ENCODE assay signal across 23 mouse cellular contexts in the genomic region with DNA sequence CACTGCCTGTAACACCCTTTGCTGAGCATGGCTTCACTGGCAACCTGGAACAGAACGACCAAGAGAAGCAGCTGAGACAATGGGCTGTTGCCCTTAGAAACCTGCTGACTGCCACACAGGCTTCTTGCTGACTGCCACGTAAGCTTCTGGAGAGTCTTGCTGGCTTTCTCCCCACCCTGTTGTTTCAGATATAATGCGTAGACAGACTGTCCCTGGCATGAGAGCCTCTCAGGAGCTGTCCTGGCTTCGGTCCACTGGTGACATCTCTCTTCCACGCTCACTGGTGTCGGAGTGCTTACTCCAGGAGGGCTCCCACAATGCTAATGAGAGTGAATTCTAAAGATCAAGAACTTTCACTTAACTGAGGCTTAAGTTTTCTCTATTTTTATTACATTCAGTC. TPM values are rescaled to one million over a fixed set of nuclear protein-coding genes. Genes with fewer than 3 reads are reported as not detected.
A peak's percentile ranks its signal among the peaks of the same experiment; 100 is the strongest.
DNase-seq lines count a peak whose midpoint lies in the region; ATAC-seq and TF ChIP-seq lines count a peak whose summit lies in the region.
"Had no signal": no experiment of that assay in that cellular context is flagged by ENCODE, and none has a peak within 500 bp of the region (broad histone marks: within the 10 kb centered on the region; RNA-seq: fewer than 3 reads in every experiment).

No protein-coding gene starts in this region.

- peak; percentile 1 for DNase-seq in hindbrain, postnatal 0 days (ENCODE audit: low spot score)
- DNase-seq in hindbrain, embryonic 10.5 days (ENCODE audit: low spot score), result no peak
- DNase-seq in cerebellum, adult 18-20 months, result peak; percentile 69 to 76
- DNase-seq in cerebellum, adult 8-10 months, result peak; percentile 57
- DNase-seq in cerebellum, postnatal 14 days, result peak; percentile 73 to 74
- no peak for DNase-seq in kidney, postnatal 36 days
- DNase-seq in spleen, postnatal 10 days (ENCODE audit: low spot score in 2 of 2), result no peak
- no peak for DNase-seq in gastrocnemius, postnatal 25 days
- DNase-seq: adrenal gland, adult 2 months; adrenal gland, postnatal 25 days; embryo, embryonic 11 days; gastrocnemius, adult 2 months; gastrocnemius, postnatal 36 days; heart, adult 2 months had no signal

- H3K4me1 ChIP-seq in hindbrain, postnatal 0 days (ENCODE audit: insufficient read depth, low read length), result no peaks in the 10 kb centered on the region
- no peaks in the 10 kb centered on the region for H3K4me1 ChIP-seq in hindbrain, embryonic 10.5 days (replicated peaks)
- H3K4me1 ChIP-seq: embryonic facial prominence, embryonic 15.5 days; forebrain, embryonic 10.5 days; heart, embryonic 12.5 days; hindbrain, embryonic 15.5 days had no signal

- no peaks in the 10 kb centered on the region for H3K27me3 ChIP-seq in hindbrain, postnatal 0 days (ENCODE audit: insufficient read depth, low read length)
- no peaks in the 10 kb centered on the region for H3K27me3 ChIP-seq in hindbrain, embryonic 10.5 days (ENCODE audit: insufficient read depth, poor library complexity, severe bottlenecking)
- H3K27me3 ChIP-seq: embryonic facial prominence, embryonic 15.5 days; heart, embryonic 12.5 days; hindbrain, embryonic 15.5 days had no signal

- TF ChIP-seq CTCF in hindbrain, postnatal 0 days (IDR thresholded peaks at IDR 0.05; ENCODE audit: low read depth), result no peak

- no peak overlapping the region for H3K4me3 ChIP-seq in hindbrain, postnatal 0 days (ENCODE audit: low read length)
- H3K4me3 ChIP-seq in hindbrain, embryonic 10.5 days, result no peak overlapping the region
- H3K4me3 ChIP-seq: embryonic facial prominence, embryonic 15.5 days; erythroblast, embryonic 14.5 days; forebrain, embryonic 10.5 days; gastrocnemius, adult 2 months; heart, adult 2 months; heart, embryonic 12.5 days; hindbrain, embryonic 15.5 days had no signal

- peaks cover 29% of the 10 kb centered on the region; the same call in 1 of the 2 replicates for H3K36me3 ChIP-seq in hindbrain, postnatal 0 days (ENCODE audit: insufficient read depth, low read length)
- peaks cover 73% of the 10 kb centered on the region for H3K36me3 ChIP-seq in hindbrain, embryonic 10.5 days

- no peak overlapping the region for H3K9ac ChIP-seq in hindbrain, postnatal 0 days (replicated peaks; ENCODE audit: low read length)
- H3K9ac ChIP-seq: embryonic facial prominence, embryonic 15.5 days; heart, embryonic 12.5 days; hindbrain, embryonic 15.5 days had no signal

- no peak overlapping the region for H3K27ac ChIP-seq in hindbrain, postnatal 0 days
- no peak overlapping the region for H3K27ac ChIP-seq in hindbrain, embryonic 10.5 days
- H3K27ac ChIP-seq: embryonic facial prominence, embryonic 15.5 days; forebrain, embryonic 10.5 days; gastrocnemius, adult 2 months; heart, adult 2 months; hindbrain, embryonic 15.5 days had no signal

- WGBS in hindbrain, postnatal 0 days, result 51% methylated on average over 6 of the region's 6 CpGs
- WGBS in hindbrain, embryonic 10.5 days, result 79% methylated on average over 6 of the region's 6 CpGs

- no peak overlapping the region for H3K4me2 ChIP-seq in hindbrain, postnatal 0 days (ENCODE audit: low read depth, low read length)
- H3K4me2 ChIP-seq: embryonic facial prominence, embryonic 15.5 days; heart, embryonic 12.5 days; hindbrain, embryonic 15.5 days had no signal

- no peak for ATAC-seq in hindbrain, postnatal 0 days
- ATAC-seq: forebrain, embryonic 14.5 days; inflammation-experienced regulatory T-cells, adult 6 months; intestine, postnatal 0 days had no signal

- no peaks in the 10 kb centered on the region for H3K9me3 ChIP-seq in hindbrain, postnatal 0 days (ENCODE audit: low read length)
- H3K9me3 ChIP-seq in hindbrain, embryonic 10.5 days, result no peaks in the 10 kb centered on the region
- H3K9me3 ChIP-seq: embryonic facial prominence, embryonic 15.5 days; forebrain, embryonic 10.5 days; heart, embryonic 12.5 days; hindbrain, embryonic 15.5 days had no signal

RNA-seq across cellular contexts. Expression of gene Lrrc49, which starts 19.1 kb away (rescaled TPM):
- 48.6 and 50.0 TPM in 2 replicates for total RNA-seq in hindbrain, postnatal 0 days (2014; rRNA removed)
- 71.1 and 71.9 TPM in 2 replicates for polyA plus RNA-seq in hindbrain, postnatal 0 days (2015; fragmentation: Nextera tagmentation; extraction: Ambion mirVana)
- 24.8 and 38.6 TPM in 2 replicates for polyA plus RNA-seq in hindbrain, embryonic 10.5 days (2016; fragmentation: Nextera tagmentation; extraction: Ambion mirVana)
- total RNA-seq in gastrocnemius, postnatal 25 days (2021), result 1 to 10 TPM; 2.1 to 3.0 TPM

RNA-seq across cellular contexts. Expression of gene Larp6, which starts 43.9 kb away (rescaled TPM):
- total RNA-seq in hindbrain, postnatal 0 days (2014; rRNA removed), result 33.4 and 38.2 TPM in 2 replicates
- 23.8 and 26.0 TPM in 2 replicates for polyA plus RNA-seq in hindbrain, postnatal 0 days (2015; fragmentation: Nextera tagmentation; extraction: Ambion mirVana)
- 0.87 and 1.5 TPM in 2 replicates for polyA plus RNA-seq in hindbrain, embryonic 10.5 days (2016; fragmentation: Nextera tagmentation; extraction: Ambion mirVana)
- 1 to 10 TPM in 1 of 2 experiments, under 1 TPM in 1; 0.83 to 1.0 TPM for total RNA-seq in gastrocnemius, postnatal 25 days (2021)
- total RNA-seq: common myeloid progenitor, adult 5-6 weeks had no signal
- polyA plus RNA-seq: erythroblast, embryonic 14.5 days; inflammation-experienced regulatory T-cells, adult 6 months had no signal

Comparison
In these comparisons a context has a peak if more than half of its experiments do, and no peak if none do; other contexts are left out.
1. DNase-seq: peak in hindbrain, postnatal 0 days (single experiment), cerebellum, adult 18-20 months (2 of 2), cerebellum, adult 8-10 months (single experiment) and cerebellum, postnatal 14 days (2 of 2); none in hindbrain, embryonic 10.5 days (single experiment), kidney, postnatal 36 days (0 of 2), spleen, postnatal 10 days (0 of 2) and gastrocnemius, postnatal 25 days (single experiment).
2. RNA of gene Lrrc49, which starts 19.1 kb away (total RNA-seq): 48.6 to 50.0 TPM in hindbrain, postnatal 0 days; 2.1 to 3.0 TPM in gastrocnemius, postnatal 25 days; every median in the first group is over 10 times any median in the second.
3. RNA of gene Larp6, which starts 43.9 kb away (total RNA-seq): 33.4 to 38.2 TPM in hindbrain, postnatal 0 days; 0.83 to 1.0 TPM in gastrocnemius, postnatal 25 days; every median in the first group is over 10 times any median in the second.